Mouse (Mus musculus) neural tube, embryonic 14.5 days (tissue): ENCODE results near the gene Gm27021. TPM values are rescaled to one million over a fixed set of nuclear protein-coding genes. Genes with fewer than 3 reads are reported as not detected.
A peak's percentile ranks its signal among the peaks of the same experiment; 100 is the strongest.

Experiments used
- ATAC-seq: fragments of 200-750 bp; cut with Nextera tagmentation; 2 replicates; pipeline ENCODE4 v1.8.0; 2017; ENCODE audit warnings: low read depth, mild to moderate bottlenecking, moderate TSS enrichment, moderate library complexity
- H3K27ac ChIP-seq: fragments of 300-500 bp; sonication (generic); 2 replicates; pipeline ENCODE4 v1.5.1; 2014; ENCODE audit warnings: low read depth, mild to moderate bottlenecking, control low read depth, low read length, moderate library complexity, mixed read lengths
- H3K27me3 ChIP-seq: fragments of 300-500 bp; sonication (generic); 2 replicates; pipeline ENCODE4 v1.6.1; 2014; ENCODE audit warnings: low read length; ENCODE audit not compliant: control insufficient read depth, insufficient read depth
- H3K36me3 ChIP-seq: fragments of 300-500 bp; sonication (generic); 2 replicates; pipeline ENCODE4 v1.6.1; 2014; ENCODE audit warnings: low read length, mixed read lengths; ENCODE audit not compliant: control insufficient read depth, insufficient read depth
- H3K4me1 ChIP-seq: fragments of 300-500 bp; sonication (generic); 2 replicates; pipeline ENCODE4 v1.6.1; 2014; ENCODE audit warnings: low read length; ENCODE audit not compliant: control insufficient read depth, insufficient read depth
- H3K4me2 ChIP-seq: fragments of 300-500 bp; sonication (generic); 2 replicates; pipeline ENCODE4 v1.6.1; 2014; ENCODE audit warnings: mild to moderate bottlenecking, low read depth, low read length, control low read depth
- H3K4me3 ChIP-seq: fragments of 300-500 bp; sonication (generic); 2 replicates; pipeline ENCODE4 v1.5.1; 2014; ENCODE audit warnings: low read depth, low read length, control low read depth, mixed read lengths
- H3K9ac ChIP-seq: fragments of 300-500 bp; sonication (generic); replicated peaks from 2 replicates; pipeline ENCODE4 v1.6.1; 2014; ENCODE audit warnings: low read depth, mild to moderate bottlenecking, control low read depth, low read length, mixed read lengths
- H3K9me3 ChIP-seq: fragments of 300-500 bp; sonication (generic); 2 replicates; pipeline ENCODE4 v1.6.1; 2016; ENCODE audit warnings: low read length; ENCODE audit not compliant: control insufficient read depth
- WGBS: fragments of 180-500 bp; shearing (Covaris S2); extraction: QIAGEN DNeasy Blood & Tissue Kit; methylation state at CpG from one replicate; pipeline ENCODE4 v1.1.7; 2014; 5-methylcytosine and 5-hydroxymethylcytosine counted together
- polyA plus RNA-seq: library from polyadenylated mRNA; unstranded; fragments of >200 nt; fragmentation: Nextera tagmentation; extraction: Ambion mirVana; gene quantifications from 2 replicates; pipeline ENCODE4 v1.2.1, GENCODE M21; 2014

Gm27021 gene
- polyA plus RNA-seq, 1 experiment from 2014 or later: 8.4 TPM

GRCm38 (mm10) chr8:120666807-120667470 lies 940 bp downstream of the Gm27021 start:
- 4% methylated on average over 17 of the region's 17 CpGs for WGBS
- peaks cover 10% of the 10 kb centered on the region; the same call in 1 of the 2 replicates for H3K36me3 ChIP-seq

GRCm38 (mm10) chr8:120665726-120666455 lies 2.0 kb downstream of the Gm27021 start:
- no peak overlapping the region for H3K27ac ChIP-seq
- peak overlapping the region; percentile 90; the same call in 1 of the 2 replicates for H3K4me2 ChIP-seq
- peaks cover 24% of the 10 kb centered on the region for H3K4me1 ChIP-seq
- H3K9me3 ChIP-seq: no peaks in the 10 kb centered on the region
- H3K4me3 ChIP-seq: no peak overlapping the region
- H3K9ac ChIP-seq: no peak overlapping the region
- WGBS: 80% methylated on average over 3 of the region's 3 CpGs
- no peak for ATAC-seq
- H3K27me3 ChIP-seq: peaks cover 3% of the 10 kb centered on the region; the same call in 1 of the 2 replicates
- H3K36me3 ChIP-seq: peaks cover 8% of the 10 kb centered on the region; the same call in 1 of the 2 replicates

More at GRCm38 (mm10) chr8:120666807-120667470, 940 bp downstream of the Gm27021 start:
- peaks cover 3% of the 10 kb centered on the region; the same call in 1 of the 2 replicates for H3K27me3 ChIP-seq
- peak overlapping the region; percentile 90 for H3K4me2 ChIP-seq
- ATAC-seq: no peak
- no peaks in the 10 kb centered on the region for H3K9me3 ChIP-seq
- H3K4me3 ChIP-seq: peak overlapping the region; percentile 93
- H3K4me1 ChIP-seq: peaks cover 24% of the 10 kb centered on the region
- H3K27ac ChIP-seq: no peak overlapping the region; the same call in 1 of the 2 replicates
- peak overlapping the region; percentile 94 for H3K9ac ChIP-seq

- ATAC-seq: no peak
- Histone ChIP-seq H3K4me3 (no peak overlapping the region), H3K27me3 (peaks cover 3% of the 10 kb centered on the region; the same call in 1 of the 2 replicates), H3K4me1 (peaks cover 24% of the 10 kb centered on the region), H3K9ac (no peak overlapping the region; the same call in 1 of the 2 replicates), H3K27ac (no peak overlapping the region), H3K9me3 (no peaks in the 10 kb centered on the region), H3K4me2 (no peak overlapping the region), H3K36me3 (no peaks in the 10 kb centered on the region)
- 77% methylated on average over 6 of the region's 6 CpGs for WGBS
Measured at GRCm38 (mm10) chr8:120664566-120664965, 3.3 kb downstream of the Gm27021 start.

DNA sequence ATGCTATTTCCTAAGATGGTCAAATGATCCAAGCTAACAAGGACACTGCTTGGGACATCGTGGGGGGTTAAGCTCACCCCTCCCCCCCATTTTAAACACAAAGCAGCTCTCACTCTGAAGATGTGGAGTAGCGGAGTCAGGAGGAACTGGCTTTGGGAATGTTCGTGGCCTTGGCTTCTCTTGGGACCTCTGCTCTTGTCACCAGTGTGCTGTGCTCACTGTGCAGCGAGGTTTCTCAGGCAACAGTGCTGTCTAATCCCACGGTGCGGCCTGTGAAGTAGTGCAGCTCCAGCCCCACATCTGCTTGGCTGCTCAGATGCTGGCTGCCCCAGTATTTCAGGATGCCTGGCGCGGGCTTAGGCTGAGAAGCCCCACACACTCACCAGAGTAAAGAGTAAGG lies 10.5 kb downstream of the Gm27021 start:
- ATAC-seq: no peak
- Histone ChIP-seq H3K9me3 (no peaks in the 10 kb centered on the region), H3K4me1 (no peaks in the 10 kb centered on the region), H3K4me3 (no peak overlapping the region), H3K27me3 (no peaks in the 10 kb centered on the region), H3K27ac (no peak overlapping the region), H3K9ac (no peak overlapping the region), H3K36me3 (peaks cover 52% of the 10 kb centered on the region), H3K4me2 (no peak overlapping the region)
- WGBS: 90% methylated on average over 8 of the region's 8 CpGs

GRCm38 (mm10) chr8:120656322-120657052 lies 11.4 kb downstream of the Gm27021 start:
- no peaks in the 10 kb centered on the region for H3K27me3 ChIP-seq
- WGBS: 81% methylated on average over 7 of the region's 7 CpGs
- ATAC-seq: no peak
- no peak overlapping the region for H3K27ac ChIP-seq
- H3K9me3 ChIP-seq: no peaks in the 10 kb centered on the region
- no peak overlapping the region for H3K9ac ChIP-seq
- peaks cover 52% of the 10 kb centered on the region for H3K36me3 ChIP-seq
- H3K4me1 ChIP-seq: no peaks in the 10 kb centered on the region
- H3K4me3 ChIP-seq: no peak overlapping the region
- H3K4me2 ChIP-seq: no peak overlapping the region

DNA sequence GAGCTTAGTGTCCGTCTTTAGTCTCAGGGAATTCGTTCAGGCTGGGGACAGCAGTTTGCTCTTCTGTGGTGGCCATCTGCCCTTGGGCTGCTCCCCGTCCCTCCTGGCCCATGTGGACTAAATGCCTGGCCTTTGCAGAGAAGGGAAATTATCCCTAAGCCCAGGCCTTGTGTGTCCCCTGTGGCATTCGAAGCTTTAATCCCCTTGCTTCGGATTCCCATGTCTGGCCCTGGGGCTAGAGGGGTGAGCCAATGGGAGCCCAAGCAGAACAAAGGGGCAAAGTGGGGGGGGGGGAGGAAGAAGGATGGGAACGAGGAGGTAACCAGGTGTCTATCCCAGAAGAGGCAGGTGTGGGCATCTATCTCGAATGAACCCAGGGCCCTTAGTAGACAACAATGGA lies 20.3 kb downstream of the Gm27021 start, which contains the start of gene 1190005I06Rik:
Gene 1190005I06Rik, minus strand, starts transcription at position 101 of the 400 bp plus-strand sequence.
- Histone ChIP-seq H3K36me3 (no peaks in the 10 kb centered on the region), H3K9ac (no peak within 1 kb of the TSS), H3K4me3 (no peak within 1 kb of the TSS), H3K9me3 (no peaks in the 10 kb centered on the region), H3K27ac (no peak within 1 kb of the TSS), H3K4me1 (no peaks in the 10 kb centered on the region), H3K4me2 (no peak within 1 kb of the TSS), H3K27me3 (no peaks in the 10 kb centered on the region)
- no peak for ATAC-seq
- 66% methylated on average over 7 of the region's 7 CpGs for WGBS

- Histone ChIP-seq H3K4me3 (no peak overlapping the region), H3K27ac (peak overlapping the region; percentile 7; the same call in 1 of the 2 replicates), H3K27me3 (no peaks in the 10 kb centered on the region), H3K9ac (no peak overlapping the region), H3K9me3 (no peaks in the 10 kb centered on the region), H3K36me3 (no peaks in the 10 kb centered on the region), H3K4me2 (no peak overlapping the region), H3K4me1 (no peaks in the 10 kb centered on the region)
- ATAC-seq: peak; percentile 83
- 67% methylated on average over 7 of the region's 7 CpGs for WGBS
Measured at GRCm38 (mm10) chr8:120644663-120645062, 23.2 kb downstream of the Gm27021 start.

- ATAC-seq: no peak
- H3K9ac ChIP-seq: no peak overlapping the region
- WGBS: 80% methylated on average over 10 of the region's 10 CpGs
Measured at GRCm38 (mm10) chr8:120642031-120642662, 25.7 kb downstream of the Gm27021 start.

More at GRCm38 (mm10) chr8:120642031-120642662, 25.7 kb downstream of the Gm27021 start:
- H3K27ac ChIP-seq: no peak overlapping the region
- H3K4me1 ChIP-seq: no peaks in the 10 kb centered on the region
- no peaks in the 10 kb centered on the region for H3K9me3 ChIP-seq
- no peaks in the 10 kb centered on the region for H3K36me3 ChIP-seq
- no peak overlapping the region for H3K4me3 ChIP-seq
- no peak overlapping the region for H3K4me2 ChIP-seq
- H3K27me3 ChIP-seq: no peaks in the 10 kb centered on the region
